Mouse (Mus musculus): ENCODE results near the gene Atp2a3. TPM values are rescaled to one million over a fixed set of nuclear protein-coding genes. Genes with fewer than 3 reads are reported as not detected.

Atp2a3 gene
- total RNA-seq, 2 experiments from 2014 or later: 19.0 to 24.8 TPM

DNA sequence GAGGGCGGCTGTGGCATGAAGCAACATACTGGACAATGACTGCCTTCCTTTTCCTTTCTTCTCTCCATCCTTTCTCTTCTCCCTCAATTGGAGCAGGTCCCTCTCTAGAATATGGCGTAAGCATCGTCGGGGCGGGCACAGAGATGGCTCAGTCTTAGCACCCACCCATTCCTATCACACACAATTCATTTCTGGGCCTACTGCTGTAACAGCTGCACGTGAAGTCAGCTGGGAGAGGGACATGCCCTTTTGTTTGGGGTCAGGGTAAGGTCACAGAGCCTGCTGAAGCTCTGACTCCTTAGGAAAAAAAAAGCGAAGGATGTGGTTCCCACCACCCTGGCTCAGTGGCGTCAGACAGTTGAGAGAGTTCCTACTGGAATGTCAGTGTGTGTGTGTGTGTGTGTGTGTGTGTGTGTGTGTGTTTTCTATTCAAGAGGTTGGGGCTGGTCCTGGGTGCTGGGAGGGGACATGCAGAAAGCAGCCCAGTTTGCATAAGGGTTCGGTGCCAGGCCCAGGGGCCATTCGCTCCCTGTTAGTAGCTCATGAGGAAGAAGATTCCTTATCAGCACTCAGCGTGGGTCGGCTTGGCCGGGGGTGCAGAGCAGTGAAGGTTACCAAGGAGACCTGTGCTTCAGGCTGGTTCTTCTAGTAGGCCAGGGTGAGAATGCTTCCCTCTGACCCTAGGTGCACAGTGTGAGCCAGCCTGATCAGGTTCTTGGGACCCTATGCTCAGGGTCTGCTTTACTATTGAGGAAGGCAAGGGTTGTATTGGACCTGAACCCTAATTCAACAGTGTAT lies 36.8 kb downstream of the Atp2a3 start:
- DNase-seq (ENCODE audit: low spot score in 2 of 2): no peak

DNA sequence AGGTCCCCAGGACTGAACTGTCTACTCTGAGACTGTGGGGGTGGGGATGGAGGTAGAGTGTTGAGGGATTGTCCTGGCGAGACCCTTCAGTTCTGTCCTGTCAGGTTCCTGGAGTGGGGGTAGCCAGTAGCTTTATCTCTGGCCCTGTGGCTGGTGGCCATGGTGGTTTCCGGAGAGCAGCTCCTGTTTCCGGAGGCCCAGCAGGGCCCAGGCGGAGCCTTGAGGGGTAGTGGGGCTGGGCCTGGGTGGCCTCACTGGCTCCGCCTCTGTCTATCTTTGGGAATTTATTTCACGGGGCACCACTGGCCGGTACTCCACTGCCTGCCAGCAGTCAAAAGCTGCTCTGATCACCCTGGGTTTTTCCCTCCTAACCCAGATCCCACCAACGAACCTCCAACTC lies 37.8 kb downstream of the Atp2a3 start, which contains the start of gene P2rx1:
TSS of gene P2rx1 (plus strand) at position 333 of the 400 bp plus-strand sequence.
- peak in 1 of 2 experiments; percentile 36 for DNase-seq (ENCODE audit: low spot score in 2 of 2)

GRCm38 (mm10) chr11:73001029-73001428 lies 40.1 kb downstream of the Atp2a3 start:
- DNase-seq (ENCODE audit: low spot score in 2 of 2): peak in 1 of 2 experiments; percentile 62

GRCm38 (mm10) chr11:73006377-73006776 lies 45.4 kb downstream of the Atp2a3 start:
- DNase-seq (ENCODE audit: low spot score in 2 of 2): peak in 1 of 2 experiments; percentile 39

DNA sequence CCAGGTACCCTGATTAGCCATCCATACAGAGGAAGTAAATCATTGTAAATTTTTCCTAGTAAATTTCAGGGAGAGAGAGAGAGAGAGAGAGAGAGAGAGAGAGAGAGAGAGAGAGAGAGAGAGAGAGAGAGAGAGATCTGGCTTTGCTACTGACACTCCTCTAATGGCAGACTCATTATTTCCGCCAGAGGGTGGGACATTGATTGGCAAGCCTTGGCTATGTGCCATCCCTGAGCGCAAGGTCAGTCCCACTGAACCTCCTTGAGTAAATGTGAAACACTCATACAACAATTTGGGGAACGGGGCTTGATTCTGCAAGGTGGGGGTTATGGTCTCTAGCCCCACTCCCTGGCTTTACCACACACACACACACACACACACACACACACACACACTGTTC lies 46.1 kb downstream of the Atp2a3 start:
- no peak for DNase-seq (ENCODE audit: low spot score in 2 of 2)

DNA sequence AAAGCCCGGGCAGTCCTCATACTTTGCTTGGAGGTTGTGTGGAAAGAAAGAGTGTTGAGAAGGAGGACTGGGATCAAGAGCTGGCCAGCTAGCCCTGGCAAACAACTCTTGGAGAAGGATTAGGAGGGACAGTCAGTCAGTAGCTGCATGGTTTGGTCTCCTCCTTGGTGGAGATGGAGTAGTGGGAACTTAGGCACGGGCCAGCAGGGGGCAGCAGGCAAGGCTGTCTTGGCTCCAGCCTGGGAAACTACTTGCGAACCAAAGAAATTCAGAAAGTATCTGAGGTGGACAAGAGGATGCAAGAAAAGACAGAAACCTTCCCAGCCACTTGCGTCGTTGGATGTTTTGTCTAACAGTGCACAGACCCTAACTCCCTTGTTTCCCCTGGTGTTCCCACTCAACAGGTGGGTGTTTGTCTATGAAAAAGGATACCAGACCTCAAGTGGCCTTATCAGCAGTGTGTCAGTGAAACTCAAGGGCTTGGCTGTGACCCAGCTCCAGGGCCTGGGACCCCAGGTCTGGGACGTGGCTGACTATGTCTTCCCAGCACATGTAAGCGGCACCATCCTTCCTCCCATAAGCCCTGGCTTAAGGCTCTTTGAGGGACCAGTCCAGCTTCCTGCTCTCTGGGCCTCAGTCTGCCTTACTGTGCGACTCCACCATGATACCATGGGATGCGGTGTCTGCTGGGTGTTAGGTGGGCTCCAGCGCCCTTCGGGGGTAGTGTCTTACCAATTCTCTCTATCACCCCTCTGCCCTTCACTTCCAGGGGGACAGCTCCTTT lies 46.9 kb downstream of the Atp2a3 start:
- peak; percentile 55 to 79 for DNase-seq (ENCODE audit: low spot score in 2 of 2)

- DNase-seq (ENCODE audit: low spot score in 2 of 2): no peak
Measured at GRCm38 (mm10) chr11:73008826-73009225, 47.9 kb downstream of the Atp2a3 start.

- no peak for DNase-seq (ENCODE audit: low spot score in 2 of 2)
Measured at GRCm38 (mm10) chr11:73009531-73010274, 48.7 kb downstream of the Atp2a3 start.

DNA sequence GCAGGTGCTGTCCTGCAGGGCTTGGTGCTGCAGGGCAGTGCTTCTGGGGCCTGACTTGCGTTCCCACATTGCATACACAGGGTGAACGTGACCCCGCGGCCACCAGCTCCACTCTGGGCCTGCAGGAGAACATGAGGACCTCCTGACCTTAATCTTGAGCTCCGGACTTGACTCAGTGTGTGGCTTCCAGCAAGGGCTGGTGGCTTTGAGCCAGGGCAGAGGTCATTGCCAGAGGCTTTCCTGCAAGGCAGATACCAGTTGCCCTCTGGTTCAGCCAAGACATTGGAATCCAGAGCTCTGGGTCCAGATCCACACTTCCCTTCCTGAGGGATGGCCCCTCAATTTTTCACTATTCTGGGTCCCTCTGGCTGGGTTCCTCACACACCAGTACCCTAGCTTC lies 53.0 kb downstream of the Atp2a3 start:
- DNase-seq (ENCODE audit: low spot score in 2 of 2): no peak

DNA sequence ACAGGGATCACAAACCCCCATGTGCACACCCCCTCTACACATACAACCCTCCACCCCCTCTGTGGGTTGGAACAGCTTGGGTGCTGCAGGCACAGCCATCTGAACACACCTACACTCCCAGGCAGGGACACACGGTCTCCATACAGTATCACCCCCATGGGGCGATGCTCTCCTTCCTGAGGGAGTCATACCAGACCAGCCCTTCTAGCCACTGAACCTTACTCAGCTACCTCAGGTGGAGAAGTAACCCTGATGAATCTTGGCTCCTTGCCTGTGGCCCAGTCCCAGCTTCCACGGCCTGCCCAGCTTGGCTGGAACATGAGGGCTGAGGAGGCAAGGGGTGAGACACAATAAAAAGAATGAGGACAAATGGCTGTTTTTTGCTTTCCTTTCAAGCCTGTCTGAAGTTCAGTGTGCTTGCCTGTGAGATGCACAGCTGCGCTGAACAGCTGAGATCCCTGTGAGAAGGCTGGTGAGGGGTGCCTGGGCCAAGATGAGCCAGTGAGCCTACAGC lies 53.9 kb downstream of the Atp2a3 start:
- DNase-seq (ENCODE audit: low spot score in 2 of 2): peak in 1 of 2 experiments; percentile 35

DNA sequence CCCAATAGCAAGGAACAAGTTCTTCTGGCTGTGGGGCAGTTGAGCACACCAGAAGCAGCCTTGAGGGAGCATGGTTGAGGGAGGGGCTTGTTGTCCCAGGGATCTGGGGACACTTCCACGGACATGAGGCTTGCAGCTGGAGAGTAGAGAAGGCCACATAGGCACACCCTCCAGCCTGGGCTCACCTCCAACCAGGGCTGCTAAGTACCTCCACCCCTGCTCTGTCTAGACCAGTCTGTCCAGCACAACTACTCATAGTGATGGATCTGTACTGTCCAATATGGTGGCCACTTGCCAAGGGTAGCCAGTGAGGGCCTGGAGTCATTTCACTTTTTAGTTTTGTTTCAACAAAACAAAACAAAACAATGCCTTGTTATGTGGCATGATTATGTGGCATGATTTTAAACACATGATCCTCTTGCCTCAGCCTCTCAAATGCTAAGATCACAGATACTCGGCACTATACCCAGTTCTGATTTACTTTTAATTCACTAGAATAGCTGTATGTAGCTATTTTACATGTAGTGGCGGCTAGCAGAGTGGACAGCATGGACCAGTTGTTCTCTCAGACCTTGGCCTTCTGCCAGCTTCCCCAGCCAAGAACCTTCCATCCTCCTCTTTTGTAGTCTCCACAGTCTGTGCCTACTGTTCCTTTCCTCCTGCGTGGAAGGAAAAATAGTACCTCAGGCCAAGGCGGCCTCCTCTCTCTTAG lies 54.6 kb downstream of the Atp2a3 start:
- peak in 1 of 2 experiments; percentile 65 for DNase-seq (ENCODE audit: low spot score in 2 of 2)

- no peak for DNase-seq (ENCODE audit: low spot score in 2 of 2)
Measured at GRCm38 (mm10) chr11:73016103-73016420, 55.1 kb downstream of the Atp2a3 start.

DNA sequence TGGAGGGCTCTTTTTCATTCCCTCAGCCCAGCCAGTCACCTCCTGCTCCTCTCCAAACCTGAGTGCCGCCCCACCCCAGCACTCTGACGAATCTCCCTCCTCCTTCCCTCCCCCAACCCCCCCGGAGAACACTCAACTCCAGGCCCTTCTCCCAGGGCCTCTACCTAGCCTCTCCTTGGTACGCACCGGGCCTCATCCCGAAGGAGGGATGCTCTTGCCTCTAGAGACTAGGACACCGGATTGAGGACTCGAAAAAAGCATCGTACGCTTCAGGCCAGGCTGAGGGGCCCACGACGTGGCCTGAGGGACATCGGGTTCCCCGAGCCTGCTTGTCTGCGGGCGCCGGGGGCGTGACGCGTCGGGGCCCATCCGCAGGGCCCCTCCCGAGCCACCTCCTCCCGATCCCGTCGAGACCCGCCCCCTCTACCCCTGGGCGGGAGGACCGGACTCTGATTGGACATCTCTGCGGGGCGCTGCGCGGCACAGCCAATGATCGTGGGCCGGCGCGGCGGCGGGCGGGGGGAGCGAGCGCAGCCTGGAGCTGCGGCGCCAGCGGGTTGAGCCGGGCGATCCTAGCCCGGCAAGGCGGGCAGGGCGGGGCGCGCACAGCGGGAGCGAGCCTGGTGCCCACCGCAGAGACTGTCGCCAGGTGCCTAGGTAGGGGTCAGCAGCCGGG lies 57.6 kb downstream of the Atp2a3 start, which contains the start of gene Camkk1:
TSS of gene Camkk1 (plus strand) at position 538 of the 676 bp plus-strand sequence.
- DNase-seq (ENCODE audit: low spot score in 2 of 2): peak; percentile 89 to 92

GRCm38 (mm10) chr11:73019147-73019795 lies 58.3 kb downstream of the Atp2a3 start:
- peak in 1 of 2 experiments; percentile 31 for DNase-seq (ENCODE audit: low spot score in 2 of 2)

DNA sequence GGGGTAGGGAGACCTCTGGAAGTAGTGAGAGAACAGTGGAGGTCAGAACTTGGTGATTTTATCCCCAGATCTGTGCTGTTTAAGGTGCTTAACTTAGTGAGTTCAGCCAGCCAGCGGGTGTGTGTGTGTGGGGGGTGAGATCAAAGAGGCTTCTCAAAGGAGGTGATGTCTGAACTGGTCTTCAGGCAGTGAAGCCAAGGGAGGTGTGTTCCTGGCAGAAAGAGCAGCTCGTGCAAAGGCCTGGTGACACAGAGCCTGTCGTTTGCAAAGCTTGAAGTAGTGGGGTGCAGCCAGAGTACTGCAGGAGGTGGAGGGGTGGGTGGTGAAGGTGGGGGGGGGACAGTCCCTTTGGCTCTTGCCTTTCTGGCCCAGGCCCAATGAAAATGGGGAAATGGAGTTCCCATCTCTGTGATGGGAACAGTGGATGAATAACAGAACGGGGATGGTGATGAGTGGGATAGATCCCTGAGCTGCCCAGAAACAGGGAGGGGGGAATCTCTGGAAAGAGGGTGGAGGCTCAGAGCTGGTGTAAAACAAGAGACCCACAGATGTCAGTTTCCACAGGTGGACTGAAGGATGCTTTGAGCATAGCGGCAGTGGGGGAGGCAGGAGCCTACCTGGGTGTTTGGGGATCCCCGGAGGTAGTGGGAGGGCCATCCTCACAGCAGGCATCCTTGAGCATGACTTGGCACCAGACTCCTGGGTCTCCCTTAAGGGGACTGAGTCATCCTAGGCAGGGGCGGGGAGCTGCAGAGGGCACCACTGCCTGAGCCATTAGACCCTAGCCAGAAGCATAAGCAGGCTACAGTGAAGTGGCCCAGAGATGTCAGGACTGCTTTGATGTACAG lies 60.2 kb downstream of the Atp2a3 start:
- DNase-seq (ENCODE audit: low spot score in 2 of 2): no peak

DNA sequence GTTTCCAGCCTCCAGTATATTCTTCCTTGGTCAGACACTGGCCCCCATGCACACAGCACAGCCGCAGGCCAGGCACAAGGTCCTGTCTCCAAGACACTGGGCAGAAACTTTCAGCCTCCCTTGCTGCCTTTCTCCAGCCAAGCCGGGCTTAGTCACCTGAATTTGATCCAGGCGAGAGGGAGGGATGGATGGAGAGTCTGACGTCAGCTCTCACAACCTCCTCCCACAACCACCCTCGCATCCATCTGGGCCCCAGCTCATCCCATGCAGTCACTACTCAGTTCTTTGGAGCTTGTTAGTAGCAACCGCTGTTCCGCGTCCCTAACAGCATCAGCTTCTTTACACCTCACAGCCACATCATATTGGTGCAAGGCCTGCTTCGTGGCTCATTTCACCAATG lies 62.1 kb downstream of the Atp2a3 start:
- DNase-seq (ENCODE audit: low spot score in 2 of 2): peak; percentile 51 to 74

- no peak for DNase-seq (ENCODE audit: low spot score in 2 of 2)
Measured at GRCm38 (mm10) chr11:73023827-73024226, 62.9 kb downstream of the Atp2a3 start.

DNA sequence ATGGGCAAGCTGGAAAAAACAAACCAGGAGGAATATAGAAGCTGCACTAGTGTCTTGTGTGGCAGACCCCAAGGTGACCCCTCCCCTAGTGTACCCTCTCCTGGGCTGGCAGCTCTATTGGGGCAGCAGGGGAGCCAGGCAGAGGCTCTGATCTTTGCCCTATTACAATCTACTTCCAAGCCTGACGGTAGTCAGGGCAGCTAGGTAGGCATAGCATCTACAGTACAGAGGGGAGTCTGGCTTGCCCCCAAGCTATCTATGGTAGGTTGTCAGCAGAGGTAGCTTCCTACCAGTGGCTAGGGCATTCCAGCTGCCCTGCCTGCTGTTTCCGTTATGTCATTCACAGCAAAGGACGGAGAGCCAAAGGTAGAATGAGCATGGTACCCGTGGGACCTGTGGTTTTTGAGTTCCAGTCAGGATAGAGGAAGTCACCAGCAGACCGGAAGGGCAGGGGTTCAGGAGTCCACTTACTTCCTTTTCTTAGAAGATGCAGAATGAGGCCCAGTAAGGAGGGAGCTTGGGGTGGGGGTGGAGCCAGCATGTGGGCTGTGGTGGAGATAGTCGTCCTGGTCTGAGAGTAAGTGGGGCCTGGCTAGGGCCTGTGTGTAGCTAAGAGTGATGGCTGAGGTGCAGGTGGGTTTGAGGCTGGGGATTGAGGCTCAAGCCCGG lies 63.4 kb downstream of the Atp2a3 start:
- peak in 1 of 2 experiments; percentile 47 for DNase-seq (ENCODE audit: low spot score in 2 of 2)
